Mouse (Mus musculus) c-Kit-positive CD71-positive TER-119-negative erythroid progenitor cells, embryonic 14.5 days (primary cell): ENCODE measurements around the gene Nsun2.

Experiments used
- DNase-seq: peaks from one replicate; pipeline ENCODE4 v3.0.0-alpha.2; 2013; ENCODE audit warnings: low read depth

Nsun2 gene

DNA sequence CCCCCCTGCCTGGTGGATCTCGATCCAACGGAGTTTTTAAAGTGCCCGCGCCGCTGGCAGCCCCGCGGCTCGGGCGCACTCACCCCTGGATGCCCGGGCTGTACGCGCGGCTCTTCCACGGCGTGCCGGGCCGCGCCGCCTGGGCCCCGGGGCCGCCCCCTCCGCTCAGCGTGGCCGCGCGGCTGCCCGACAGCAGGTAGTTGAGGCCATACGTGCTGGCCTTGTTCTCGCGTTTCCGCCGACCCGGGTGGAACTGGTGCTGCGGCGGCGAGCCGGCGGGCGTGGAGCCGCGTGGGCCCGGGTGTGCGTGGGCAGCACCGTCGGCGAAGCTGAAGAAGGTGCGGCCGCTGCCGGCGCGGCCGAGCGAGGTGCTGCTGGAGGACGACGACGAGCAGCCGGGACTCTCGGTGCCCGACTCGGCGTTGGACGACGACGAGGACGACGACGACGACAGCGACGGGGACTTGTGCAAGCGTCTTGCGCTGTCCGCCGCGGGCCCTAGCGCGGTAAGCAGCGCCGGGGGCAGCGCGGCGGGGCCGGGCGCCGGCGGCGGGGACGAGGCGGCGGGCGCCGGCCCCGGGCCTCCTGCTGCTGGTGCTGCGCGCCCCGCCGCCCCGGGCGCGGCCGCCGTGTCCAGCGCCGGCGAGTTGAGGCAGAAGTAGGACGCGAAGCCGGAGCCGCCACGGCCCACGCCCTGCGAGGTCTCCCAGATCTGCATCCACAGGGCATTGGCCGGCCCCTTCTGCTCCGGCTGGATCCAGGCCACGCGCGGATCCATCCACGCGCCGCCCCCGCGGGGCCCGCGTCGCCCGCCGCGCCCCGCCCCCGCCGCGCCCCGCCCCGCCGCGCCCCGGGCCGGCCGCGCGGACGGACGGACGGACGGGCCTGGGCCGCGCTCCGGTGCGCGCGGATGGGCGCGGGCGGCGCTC is at the start of gene Nsun2:
TSS of gene Nsun2 (plus strand) at position 342 of the 929 bp plus-strand sequence.
- DNase-seq: no peak

DNA sequence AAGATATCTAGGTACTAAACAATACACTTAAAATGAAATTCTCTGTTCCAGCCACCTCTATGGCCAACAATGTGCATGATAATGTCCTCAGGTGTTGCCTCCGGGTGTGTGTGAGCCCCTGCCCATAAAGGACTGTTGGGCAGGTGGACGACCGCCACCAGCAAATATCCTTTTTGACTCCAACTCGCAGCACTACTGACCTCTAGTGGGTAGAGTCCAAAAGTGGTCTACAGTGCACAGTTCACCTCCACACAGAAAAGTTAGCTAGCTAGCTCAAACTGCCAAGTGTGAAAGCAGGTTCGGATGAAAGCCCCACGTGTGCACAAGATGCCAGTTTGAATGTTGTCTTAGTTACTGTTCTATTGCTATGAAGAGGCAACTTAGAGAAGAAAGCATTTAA is 48.2 kb upstream of the Nsun2 start:
- no peak for DNase-seq

DNA sequence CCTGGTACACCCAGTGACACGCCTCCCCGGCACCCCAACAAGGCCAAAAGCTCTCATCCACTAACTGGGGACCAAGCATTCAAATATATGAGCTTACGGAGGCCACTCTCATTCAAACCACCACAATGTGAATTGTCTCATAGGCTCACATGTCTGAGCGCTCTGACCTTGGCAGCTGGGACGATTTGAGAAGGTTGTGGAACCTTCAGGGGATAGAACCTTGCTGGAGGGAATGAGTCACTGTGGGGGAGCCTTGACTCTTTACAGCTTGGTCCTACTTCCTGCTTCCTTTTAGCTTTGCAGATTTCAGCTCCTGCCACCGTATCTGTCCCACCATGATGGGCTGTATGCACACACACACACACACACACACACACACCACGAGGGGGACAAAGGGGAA is 47.7 kb upstream of the Nsun2 start:
- no peak for DNase-seq

DNA sequence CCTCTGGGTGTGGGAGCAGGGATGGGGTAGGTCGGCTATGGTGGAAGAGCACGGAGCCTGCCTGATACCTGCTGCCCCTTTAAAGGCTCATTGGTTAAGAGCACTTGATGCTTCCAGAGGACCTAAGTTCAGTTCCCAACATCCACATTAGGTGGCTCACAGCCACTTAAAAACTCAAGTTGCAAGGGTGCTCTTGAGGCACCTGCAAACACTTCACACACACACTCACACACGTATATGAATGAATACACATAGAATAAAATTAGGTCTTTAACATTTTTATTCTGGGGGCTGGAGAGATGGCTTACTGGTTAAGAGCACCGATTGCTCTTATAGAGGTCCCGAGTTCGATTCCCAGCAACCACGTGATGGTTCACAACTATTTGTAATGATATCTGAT is 46.4 kb upstream of the Nsun2 start:
- DNase-seq: no peak

DNA sequence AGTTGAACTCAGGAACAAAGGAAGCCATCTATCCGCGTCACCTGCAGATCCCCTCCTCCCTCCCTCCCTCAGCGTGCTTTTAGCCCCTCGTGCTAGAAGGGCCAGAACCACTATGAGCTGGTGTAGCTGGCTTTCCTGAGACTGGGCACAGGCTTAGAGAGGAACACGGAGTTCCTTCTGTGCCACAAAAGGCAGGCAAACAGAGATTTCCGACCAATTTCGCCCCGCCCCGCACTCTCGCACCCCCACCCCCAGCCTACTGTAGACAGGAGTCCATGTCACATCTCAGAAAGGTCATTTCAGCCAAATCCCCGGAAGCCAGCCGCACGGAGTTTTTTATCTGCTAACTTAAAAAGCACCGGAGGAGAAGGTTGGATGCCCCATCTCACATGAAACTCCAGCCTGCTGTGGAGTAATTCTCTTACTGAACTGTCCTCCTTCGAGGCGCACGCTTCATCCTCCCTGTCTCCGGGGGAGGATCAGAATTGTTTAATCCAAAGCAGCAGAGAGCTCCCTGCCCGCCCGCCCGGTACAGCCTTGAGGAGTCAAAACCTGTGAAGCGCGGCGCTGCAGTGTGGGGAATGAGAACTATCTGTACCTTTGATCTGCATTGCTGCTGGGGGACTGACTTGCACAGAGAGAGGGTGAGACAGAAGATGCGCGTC is 45.8 kb upstream of the Nsun2 start:
- DNase-seq: no peak

DNA sequence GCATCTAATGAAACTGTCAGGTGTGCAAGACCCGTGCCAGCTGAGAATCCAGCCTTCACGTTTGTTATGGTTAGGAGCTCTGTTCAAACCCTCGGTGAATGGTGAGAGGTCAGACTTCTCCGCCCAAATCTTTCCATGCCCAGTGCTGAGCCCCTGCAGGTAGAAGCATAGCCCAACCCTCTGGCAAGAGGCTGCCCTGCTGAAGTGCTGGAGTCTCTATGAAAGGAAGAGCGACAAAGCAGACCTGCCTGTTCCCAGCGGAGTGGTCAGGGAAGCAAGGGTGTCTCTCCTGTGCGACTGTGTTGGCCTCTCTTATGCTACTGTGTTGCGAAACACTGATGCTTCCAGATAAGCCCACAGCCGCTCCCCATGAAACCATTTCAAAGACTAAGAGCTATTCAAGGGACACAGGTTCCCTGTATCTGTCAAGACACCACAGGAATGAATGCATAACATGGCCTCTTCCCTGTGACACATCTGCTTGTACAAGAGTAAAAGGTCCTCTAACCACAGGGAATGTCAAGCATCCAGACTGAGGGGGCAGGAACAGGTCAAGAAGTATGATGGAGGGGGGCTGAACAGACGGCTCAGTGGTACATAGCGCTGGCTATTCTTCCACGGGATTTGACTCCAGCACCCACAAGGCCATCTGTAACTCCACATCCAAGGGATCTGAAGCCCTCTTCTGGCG is 44.8 kb upstream of the Nsun2 start:
- DNase-seq: no peak

DNA sequence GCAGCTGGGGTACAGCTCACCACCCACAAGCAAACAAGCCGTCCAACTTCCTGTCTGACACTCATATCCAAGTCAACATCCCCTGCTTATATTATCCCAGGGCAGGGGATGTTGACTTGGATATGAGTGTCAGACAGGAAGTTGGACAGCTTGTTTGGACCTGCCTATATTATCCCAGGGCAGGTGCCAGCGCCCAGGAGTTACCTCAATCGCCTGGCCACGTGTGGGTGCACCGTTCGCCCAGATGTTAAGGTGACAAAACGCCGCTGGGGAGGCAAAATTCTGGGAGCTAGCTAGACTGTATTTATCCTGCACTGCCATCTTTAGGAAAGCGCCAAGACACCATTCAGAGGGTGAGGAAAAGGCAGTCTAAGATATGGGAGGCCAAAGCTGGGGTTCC is 43.8 kb upstream of the Nsun2 start:
- no peak for DNase-seq

DNA sequence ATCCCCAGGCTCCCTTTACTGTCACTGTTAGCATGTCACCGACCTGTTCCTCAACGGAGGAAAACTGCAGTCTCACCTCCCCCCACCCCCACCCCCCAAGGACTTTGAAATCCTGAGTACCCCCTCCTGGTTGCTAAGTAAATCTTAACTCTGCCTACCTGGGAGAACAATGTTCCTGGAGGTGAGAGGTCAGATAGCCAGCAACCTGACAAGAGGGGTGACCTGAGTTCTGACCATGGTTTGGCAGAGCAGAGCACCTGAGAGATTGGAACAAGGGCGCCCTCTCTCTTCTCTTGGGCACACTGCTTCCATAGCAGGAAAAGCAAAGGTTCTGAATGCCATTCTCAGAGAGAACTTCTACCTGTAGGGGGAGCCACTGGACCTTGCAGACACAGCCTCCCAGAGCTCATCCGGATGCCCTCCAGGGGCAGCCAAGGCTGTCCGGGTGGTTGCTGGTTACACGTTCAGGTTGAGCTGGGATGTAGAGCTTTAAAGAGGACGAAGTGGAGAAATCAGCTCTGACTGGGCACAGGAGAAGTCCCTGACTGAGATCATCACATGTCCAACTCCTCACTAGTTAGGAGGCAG is 40.6 kb upstream of the Nsun2 start:
- peak; percentile 73 for DNase-seq

DNA sequence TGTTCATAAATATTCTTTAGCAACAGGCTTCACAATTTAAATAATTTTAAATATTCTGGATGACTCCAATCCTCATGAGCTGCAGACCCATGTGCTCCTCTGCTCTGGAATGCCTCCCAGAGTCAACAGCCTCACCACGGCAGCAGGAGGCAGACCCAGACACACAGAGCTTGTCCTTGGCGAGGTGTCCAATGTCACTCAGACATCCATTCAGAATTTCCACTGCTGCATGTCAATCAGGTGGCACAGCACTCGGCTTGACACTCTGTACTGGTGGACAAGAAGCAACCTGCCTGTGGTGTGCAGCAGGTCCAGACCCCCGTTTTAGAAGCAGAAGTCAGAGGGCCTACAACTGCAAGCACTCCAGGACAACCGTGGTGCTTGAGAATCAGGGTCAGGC is 35.3 kb upstream of the Nsun2 start:
- DNase-seq: no peak

DNA sequence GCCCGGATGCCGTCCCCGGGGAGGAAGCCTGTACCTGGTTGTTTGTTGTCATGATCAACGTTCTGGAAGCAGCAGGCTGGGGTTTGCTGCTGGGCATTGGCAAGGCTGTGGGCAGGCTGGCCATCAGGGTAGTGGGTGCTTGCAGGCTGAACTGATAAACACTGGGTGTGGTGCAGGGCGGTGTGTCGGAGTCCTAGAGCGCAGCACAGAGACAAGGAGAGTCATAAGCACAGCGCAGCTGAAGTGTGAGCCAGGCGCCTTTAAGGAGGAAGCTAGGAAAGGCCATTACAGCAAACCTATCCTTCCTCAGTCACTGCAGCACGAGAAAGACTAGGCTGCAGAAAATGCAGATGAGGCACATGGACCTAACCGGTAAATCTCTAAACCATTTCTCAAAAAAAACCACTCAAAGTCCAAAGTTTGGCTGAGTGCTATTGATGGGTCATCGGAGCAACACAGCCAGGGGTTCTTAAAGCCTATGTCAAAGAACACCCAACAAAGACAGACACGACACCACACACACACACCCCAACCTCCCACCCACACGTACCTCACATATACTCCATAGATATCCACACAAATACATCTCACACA is 31.3 kb upstream of the Nsun2 start:
- DNase-seq: peak; percentile 25

DNA sequence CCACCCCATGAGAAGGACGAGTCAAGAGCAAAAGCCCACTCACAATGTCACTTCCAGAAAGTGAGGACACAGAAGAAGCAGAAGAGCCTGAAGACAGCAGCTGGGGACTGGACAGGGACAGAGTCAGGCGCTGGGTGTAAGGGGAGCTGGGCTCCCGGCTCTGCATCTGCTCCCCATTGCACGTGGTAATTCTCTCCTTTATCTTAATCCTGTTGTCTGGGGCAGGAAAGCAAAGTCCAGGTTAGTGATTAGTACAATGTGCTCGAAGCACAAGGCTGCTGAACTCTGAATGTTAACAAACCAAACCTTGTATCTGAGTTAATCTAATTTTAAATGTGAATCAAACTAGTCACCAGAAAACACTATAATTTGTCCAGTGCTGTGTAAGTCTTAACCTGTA is 30.7 kb upstream of the Nsun2 start:
- no peak for DNase-seq

DNA sequence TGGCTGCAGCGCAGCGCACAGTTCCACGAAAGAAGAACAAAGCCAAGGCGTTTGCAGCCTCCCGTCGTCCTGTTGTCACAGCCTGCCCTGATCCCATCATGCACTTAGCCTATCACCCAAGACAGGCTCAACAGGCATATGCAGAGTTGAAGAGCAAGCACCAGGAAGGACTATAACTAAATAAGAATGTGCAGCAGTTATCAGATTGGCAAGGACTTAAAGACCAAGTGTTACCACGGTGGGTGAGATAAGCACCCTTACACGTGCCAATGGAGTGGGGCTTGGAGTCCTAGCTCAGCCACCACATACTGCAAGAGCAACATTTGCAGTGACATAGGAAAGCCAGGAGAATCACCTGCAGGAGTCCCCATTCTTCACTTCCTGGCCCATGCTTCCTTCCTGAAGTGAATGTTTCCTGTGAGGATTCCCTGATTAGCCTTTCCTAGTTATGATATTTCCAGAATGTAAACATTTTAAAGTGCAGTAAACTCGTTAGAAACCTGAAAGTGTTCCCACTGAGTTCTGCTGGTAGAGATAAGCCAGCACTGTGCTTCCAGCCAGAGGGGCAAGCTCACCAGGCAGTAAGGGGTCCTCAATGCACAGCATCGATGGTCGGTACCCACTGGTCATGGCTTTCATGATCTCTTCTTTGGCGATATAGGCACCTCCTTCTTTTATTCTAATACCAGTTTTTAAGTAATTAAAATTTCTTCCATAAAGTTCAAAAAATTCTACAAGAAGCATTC is 27.0 kb upstream of the Nsun2 start:
- DNase-seq: peak; percentile 48

DNA sequence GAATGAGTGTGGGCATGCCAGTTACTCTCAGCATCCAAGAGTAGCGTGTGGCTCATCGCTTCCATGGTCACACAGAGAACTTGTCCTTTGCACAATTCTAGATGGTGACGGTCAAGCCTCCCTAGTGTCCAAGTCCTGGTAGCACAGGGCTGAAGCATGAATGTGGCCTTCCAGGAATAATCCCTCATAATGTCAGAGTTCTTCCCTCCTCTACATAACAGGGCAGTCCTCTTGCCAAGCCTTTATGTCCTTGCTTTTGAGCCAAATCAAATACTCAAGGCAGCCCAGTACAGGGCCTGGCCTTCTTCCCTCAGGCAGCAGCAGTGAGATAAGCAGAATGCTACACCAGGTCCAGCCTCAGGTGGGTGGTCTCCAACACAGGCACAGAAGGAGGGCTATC is 25.9 kb upstream of the Nsun2 start:
- DNase-seq: no peak

DNA sequence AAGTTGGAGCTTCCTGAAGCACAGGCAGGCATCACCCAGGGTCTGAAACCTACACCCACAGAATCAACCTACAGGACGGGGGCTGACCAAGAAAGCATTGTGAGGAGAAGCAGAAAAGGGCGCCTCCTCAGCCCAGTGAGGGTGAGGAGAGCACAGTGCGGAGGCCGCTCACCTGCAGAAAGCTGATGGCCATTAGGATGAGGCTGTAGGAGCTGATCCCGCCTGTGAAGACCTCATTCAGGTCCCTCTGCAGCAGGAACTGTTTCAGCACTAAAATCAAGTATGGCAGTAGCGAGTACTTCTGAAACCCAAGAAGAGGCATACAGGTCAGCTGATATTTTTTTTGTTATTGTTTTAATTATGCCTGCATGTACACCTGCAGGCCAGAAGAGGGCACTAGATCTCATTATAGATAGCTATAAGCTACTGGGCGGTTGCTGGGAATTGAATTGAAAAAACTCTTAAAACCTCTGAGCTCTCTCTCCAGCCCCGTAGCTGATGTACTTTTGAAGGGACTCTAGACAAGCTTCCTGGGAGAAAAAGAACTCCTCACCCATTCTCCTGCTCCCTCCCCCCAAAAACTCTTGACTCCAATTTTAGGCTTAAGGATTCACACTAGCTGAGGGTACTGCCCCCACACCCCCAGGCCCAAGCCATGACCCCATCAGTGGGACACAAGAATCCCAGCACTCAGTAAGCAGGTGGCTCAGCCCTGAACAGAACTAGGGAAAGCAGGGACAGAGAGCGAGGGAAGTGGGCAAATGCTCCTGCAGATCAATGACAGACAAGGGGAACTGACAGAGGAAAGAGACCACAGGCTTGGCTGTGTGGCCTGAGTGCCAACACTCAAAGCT is 23.9 kb upstream of the Nsun2 start:
- DNase-seq: no peak

DNA sequence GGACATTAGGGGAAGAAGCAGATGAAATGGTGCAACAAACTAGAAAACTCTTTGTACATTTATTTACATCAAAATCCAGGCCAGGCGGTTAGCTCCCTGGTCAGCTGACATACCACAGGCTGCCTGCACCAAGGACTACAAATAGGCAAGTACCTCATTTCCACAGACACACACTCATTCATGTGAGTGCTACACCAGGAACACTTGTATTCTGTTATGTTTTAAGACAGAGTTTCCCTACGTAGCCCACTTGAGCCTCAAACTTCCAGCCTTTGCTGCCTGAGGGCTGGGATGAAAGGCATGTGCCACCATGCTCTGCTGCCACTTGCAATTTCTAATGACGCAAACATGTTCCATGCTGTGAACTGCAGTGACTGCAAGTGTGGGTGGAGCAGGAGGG is 18.5 kb upstream of the Nsun2 start:
- DNase-seq: no peak

DNA sequence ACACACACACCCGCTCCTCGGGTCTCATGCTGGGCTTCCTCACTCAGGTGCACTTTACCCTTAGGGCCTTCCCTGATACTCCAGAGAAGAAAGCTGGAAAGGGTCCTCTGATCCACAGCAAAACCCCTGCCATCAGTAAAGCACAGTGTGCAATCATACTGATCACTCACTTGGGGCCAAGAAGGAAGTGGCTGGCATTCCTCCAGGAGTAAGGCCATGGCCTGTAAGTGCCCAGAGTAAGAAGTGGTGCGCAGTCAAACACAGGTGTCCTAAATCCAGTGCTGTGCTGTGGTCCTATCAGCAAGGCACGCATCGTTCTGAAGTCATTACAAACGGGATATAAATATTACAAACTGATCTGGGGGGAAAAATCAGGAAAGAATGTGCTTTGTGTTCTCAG is 16.1 kb upstream of the Nsun2 start:
- DNase-seq: no peak

DNA sequence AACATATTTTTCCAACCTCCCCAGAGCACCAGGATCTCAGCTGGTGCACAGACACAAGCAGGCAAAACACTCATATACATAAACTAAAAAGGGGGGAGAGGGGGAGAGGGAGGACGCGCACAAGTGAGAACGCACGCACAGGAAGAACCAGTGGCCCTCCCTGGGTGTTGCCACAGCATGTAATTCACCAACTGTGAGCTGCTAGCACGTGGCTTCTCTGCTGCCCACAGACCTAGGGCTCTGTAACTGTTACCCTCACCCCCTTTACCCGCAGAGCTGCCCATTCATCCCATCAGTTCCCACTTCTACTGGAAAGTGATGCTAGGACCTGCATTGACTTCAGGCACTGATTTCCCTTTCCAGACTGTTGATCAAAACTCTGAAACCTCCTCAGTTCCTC is 14.4 kb upstream of the Nsun2 start:
- DNase-seq: no peak

DNA sequence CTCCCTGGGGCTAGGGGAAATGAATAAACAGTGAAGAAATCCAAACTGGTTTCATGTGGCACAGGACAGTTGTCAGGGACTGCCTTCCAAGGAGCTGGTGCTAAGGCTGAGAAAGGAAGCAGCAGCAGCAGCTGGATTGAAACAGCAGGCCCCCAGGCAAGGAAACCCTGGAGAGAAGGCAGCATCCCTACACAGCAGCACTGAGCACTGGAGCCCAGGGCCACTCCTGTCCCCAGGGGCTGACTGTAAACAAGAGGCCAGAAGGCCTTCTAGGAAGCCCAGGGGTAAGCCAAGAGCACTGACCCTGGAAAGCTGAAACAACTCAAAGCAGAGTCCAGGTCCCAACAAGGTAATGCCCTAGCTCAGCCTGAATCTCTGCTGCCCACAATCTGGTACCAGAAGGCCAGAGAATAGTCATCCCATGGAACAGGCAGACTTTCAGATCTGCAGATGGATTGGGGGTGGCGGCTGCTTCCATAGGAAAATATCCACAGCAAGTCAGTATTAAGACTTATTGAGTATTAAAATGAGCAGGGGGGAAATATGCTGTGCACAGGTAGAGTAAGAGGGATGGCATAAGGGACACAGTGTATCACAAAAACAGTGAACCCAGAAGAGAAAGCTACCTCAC is 11.3 kb upstream of the Nsun2 start:
- DNase-seq: no peak

DNA sequence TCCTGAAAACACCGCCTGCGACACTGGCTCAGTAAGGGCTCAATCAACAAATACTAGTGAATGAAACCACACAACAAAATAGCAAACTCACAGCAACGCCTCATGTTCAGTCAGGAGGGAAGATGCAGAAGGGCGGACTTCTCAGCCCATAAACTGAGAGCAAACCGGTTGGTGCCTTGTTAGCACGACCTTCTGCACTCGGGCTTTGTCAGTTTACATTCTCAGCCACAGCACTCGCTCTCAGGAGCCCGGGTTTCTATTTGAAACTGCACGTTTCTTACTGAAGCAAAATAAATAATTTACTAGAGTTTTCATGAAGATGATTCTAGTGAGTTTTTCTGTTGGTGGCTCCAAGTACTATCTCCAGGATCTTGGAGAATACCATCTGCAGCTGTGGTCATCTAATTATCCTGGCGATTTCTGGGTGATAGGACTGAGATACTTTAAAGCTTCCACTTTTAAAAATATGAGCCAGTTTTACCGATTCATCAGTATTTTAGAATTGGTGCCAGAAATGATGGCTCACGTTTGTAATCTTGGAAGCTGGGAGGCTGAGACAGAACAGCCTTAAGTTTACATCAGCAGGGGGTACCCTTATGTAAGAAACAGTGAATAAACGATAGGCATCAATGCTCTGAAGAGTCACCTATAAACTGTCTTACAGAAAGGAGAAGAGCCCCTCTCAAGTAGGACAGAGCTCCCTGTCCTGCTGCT is 9.9 kb upstream of the Nsun2 start:
- DNase-seq: no peak
